Comparison of ENCODE assay signal across 9 mouse cellular contexts in the genomic region with DNA sequence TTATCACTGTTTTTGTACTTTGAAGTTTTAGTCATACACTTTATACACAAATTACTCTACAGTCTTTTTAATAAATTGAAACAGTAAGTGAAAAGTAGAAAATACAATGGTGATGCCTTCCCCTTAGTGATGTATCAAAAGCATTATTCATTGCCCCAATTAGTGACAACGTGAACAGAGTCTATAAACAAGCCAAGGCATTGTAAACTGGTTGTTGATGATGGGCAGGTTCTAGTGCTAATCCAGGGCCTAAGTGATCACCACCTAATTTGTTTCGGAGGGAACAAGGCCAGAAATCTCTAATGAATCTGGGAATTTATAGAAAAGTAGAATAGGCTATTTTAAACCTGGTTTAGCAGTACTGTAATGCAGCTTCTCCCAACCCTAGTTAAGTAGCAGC. TPM values are rescaled to one million over a fixed set of nuclear protein-coding genes. Genes with fewer than 3 reads are reported as not detected.
"Had no signal": no experiment of that assay in that cellular context is flagged by ENCODE, and none has a peak within 500 bp of the region (broad histone marks: within the 10 kb centered on the region; RNA-seq: fewer than 3 reads in every experiment).

No protein-coding gene starts in this region.

- ATAC-seq: midbrain, embryonic 13.5 days had no signal

- H3K27me3 ChIP-seq: liver, embryonic 13.5 days; midbrain, embryonic 13.5 days had no signal

- DNase-seq: liver, embryonic 13.5 days; lung, postnatal 36 days; thymus, adult 18-20 months; thymus, postnatal 14 days had no signal

- H3K27ac ChIP-seq: limb, embryonic 10.5 days; liver, embryonic 13.5 days; midbrain, embryonic 13.5 days had no signal

- H3K4me1 ChIP-seq: limb, embryonic 10.5 days; midbrain, embryonic 13.5 days had no signal

- H3K9ac ChIP-seq: midbrain, embryonic 13.5 days had no signal

- H3K4me2 ChIP-seq: liver, embryonic 13.5 days; midbrain, embryonic 13.5 days had no signal

- H3K9me3 ChIP-seq: limb, embryonic 10.5 days; liver, embryonic 13.5 days; midbrain, embryonic 13.5 days had no signal

- H3K4me3 ChIP-seq: limb, embryonic 10.5 days; liver, embryonic 13.5 days; midbrain, embryonic 13.5 days had no signal

RNA-seq across cellular contexts. Expression of a gene that starts 39.8 kb away (rescaled TPM):
- polyA plus RNA-seq: lung, adult 2 months had no signal

RNA-seq across cellular contexts. Expression of a gene that starts 44.5 kb away (rescaled TPM):
- polyA plus RNA-seq: liver, embryonic 13.5 days; lung, postnatal 0 days; stomach, embryonic 14.5 days had no signal
